Mouse (Mus musculus) neural tube, embryonic 11.5 days (tissue): Measurements from ENCODE around the gene Ier2. TPM values are rescaled to one million over a fixed set of nuclear protein-coding genes. Genes with fewer than 3 reads are reported as not detected.

Source experiments
- ATAC-seq: fragments of 200-750 bp; cut with Nextera tagmentation; 2 replicates; pipeline ENCODE4 v1.8.0; 2017; ENCODE audit warnings: moderate number of reproducible peaks, mild to moderate bottlenecking, moderate TSS enrichment, moderate library complexity; ENCODE audit not compliant: insufficient read depth, low FRiP score, low TSS enrichment
- DNase-seq: peaks from one replicate; pipeline ENCODE4 v3.0.0-alpha.2; 2015; ENCODE audit warnings: low spot score
- H3K27ac ChIP-seq: fragments of 300-500 bp; sonication (generic); 2 replicates; pipeline ENCODE4 v1.5.1; 2014; ENCODE audit warnings: low read depth, mild to moderate bottlenecking, low read length
- H3K27me3 ChIP-seq: fragments of 300-500 bp; sonication (generic); 2 replicates; pipeline ENCODE4 v1.6.1; 2014; ENCODE audit warnings: mild to moderate bottlenecking, low read length, mixed read lengths; ENCODE audit not compliant: control insufficient read depth, insufficient read depth
- H3K36me3 ChIP-seq: fragments of 300-500 bp; sonication (generic); 2 replicates; pipeline ENCODE4 v1.6.1; 2014; ENCODE audit warnings: mild to moderate bottlenecking, low read length, moderate library complexity, mixed read lengths; ENCODE audit not compliant: control insufficient read depth, insufficient read depth
- H3K4me1 ChIP-seq: fragments of 300-500 bp; sonication (generic); 2 replicates; pipeline ENCODE4 v1.6.1; 2014; ENCODE audit warnings: low read length, mixed read lengths; ENCODE audit not compliant: control insufficient read depth, insufficient read depth
- H3K4me2 ChIP-seq: fragments of 300-500 bp; sonication (generic); 2 replicates; pipeline ENCODE4 v1.6.1; 2014; ENCODE audit warnings: low read depth, mild to moderate bottlenecking, moderate library complexity
- H3K4me3 ChIP-seq: fragments of 300-500 bp; sonication (generic); 2 replicates; pipeline ENCODE4 v1.5.1; 2014; ENCODE audit warnings: low read depth, low read length
- H3K9ac ChIP-seq: fragments of 300-500 bp; sonication (generic); 2 replicates; pipeline ENCODE4 v1.6.1; 2014; ENCODE audit warnings: mild to moderate bottlenecking, low read length
- H3K9me3 ChIP-seq: fragments of 300-500 bp; sonication (generic); 2 replicates; pipeline ENCODE4 v1.6.1; 2016; ENCODE audit warnings: low read length; ENCODE audit not compliant: control insufficient read depth
- WGBS: fragments of 180-500 bp; shearing (Covaris S2); extraction: QIAGEN DNeasy Blood & Tissue Kit; methylation state at CpG from one replicate; pipeline ENCODE4 v1.1.7; 2014; 5-methylcytosine and 5-hydroxymethylcytosine counted together
- polyA plus RNA-seq: library from polyadenylated mRNA; unstranded; fragments of >200 nt; fragmentation: Nextera tagmentation; extraction: Ambion mirVana; gene quantifications from 2 replicates; pipeline ENCODE4 v1.2.1, GENCODE M21; 2014

Ier2 gene
- polyA plus RNA-seq, 1 experiment from 2014 or later = 71.6 TPM

- Histone ChIP-seq H3K4me2 (no peak overlapping the region), H3K27me3 (no peaks in the 10 kb centered on the region), H3K4me1 (peaks cover 16% of the 10 kb centered on the region), H3K9me3 (no peaks in the 10 kb centered on the region), H3K36me3 (no peaks in the 10 kb centered on the region), H3K4me3 (no peak overlapping the region), H3K27ac (no peak overlapping the region), H3K9ac (no peak overlapping the region)
- DNase-seq (peak; percentile 60), ATAC-seq (no peak)
- WGBS = 35% methylated on average over 16 of the region's 16 CpGs
Measured at GRCm38 (mm10) chr8:84614512-84615223, 48.0 kb downstream of the Ier2 start.

Other genes with a start within 250 kb of the Ier2 start
- 60.4 and 60.6 TPM in 2 replicates for gene Trmt1, start 23.5 kb upstream of the Ier2 start, polyA plus RNA-seq
- 26.2 and 27.0 TPM in 2 replicates for gene Nacc1, start 25.0 kb upstream of the Ier2 start, polyA plus RNA-seq
- gene Lyl1, start 38.6 kb upstream of the Ier2 start, polyA plus RNA-seq = 4.6 and 5.3 TPM in 2 replicates
- gene G430095P16Rik, start 60.2 kb upstream of the Ier2 start, polyA plus RNA-seq = 0.84 and 1.8 TPM in 2 replicates
- 3.1 and 3.7 TPM in 2 replicates for gene Nfix, start 137.5 kb upstream of the Ier2 start, polyA plus RNA-seq
- 4.7 and 7.3 TPM in 2 replicates for gene Dand5, start 160.0 kb upstream of the Ier2 start, polyA plus RNA-seq
- gene Gadd45gip1, start 168.7 kb upstream of the Ier2 start, polyA plus RNA-seq = 38.6 and 38.7 TPM in 2 replicates
- gene Rad23a, start 177.8 kb upstream of the Ier2 start, polyA plus RNA-seq = 101 TPM in 2 replicates
- gene Calr, start 184.1 kb upstream of the Ier2 start, polyA plus RNA-seq = 870 and 925 TPM in 2 replicates
- 95.7 and 104 TPM in 2 replicates for gene Farsa, start 194.1 kb upstream of the Ier2 start, polyA plus RNA-seq
- gene Syce2, start 209.3 kb upstream of the Ier2 start, polyA plus RNA-seq = 50.5 and 56.9 TPM in 2 replicates
- gene Gcdh, start 231.1 kb upstream of the Ier2 start, polyA plus RNA-seq = 31.5 and 33.7 TPM in 2 replicates
- 11.8 and 12.9 TPM in 2 replicates for gene Klf1, start 239.1 kb upstream of the Ier2 start, polyA plus RNA-seq
- gene Dnase2a, start 245.7 kb upstream of the Ier2 start, polyA plus RNA-seq = 4.0 and 4.9 TPM in 2 replicates